Comparison of ENCODE assay signal across 24 mouse cellular contexts in the genomic region with DNA sequence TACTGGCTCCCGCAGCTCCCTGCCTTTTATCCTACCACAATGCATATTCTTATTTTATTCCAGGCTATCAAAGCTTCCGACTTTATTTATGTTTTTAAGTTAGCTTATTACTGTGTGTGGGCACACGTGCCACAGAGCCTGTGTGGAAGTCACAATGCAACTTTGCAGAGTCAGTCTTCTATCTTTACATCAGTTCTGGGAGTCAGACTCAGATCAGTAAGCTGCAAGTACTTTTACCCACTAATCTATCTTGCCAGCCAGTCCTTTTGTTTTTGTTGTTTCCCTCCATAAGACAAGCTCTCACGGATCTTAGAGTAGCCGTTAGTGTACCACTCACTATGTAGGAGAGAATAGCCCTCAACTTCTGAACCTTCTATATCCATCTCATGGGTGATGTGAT.
DNase-seq lines count a peak whose midpoint lies in the region; ATAC-seq and TF ChIP-seq lines count a peak whose summit lies in the region.
"Had no signal": no experiment of that assay in that cellular context is flagged by ENCODE, and none has a peak within 500 bp of the region (broad histone marks: within the 10 kb centered on the region; RNA-seq: fewer than 3 reads in every experiment).

No protein-coding gene starts in this region.

- no peaks in the 10 kb centered on the region for H3K27me3 ChIP-seq in cerebellum, adult 2 months (ENCODE audit: control insufficient read depth, insufficient read depth, low read length)
- no peaks in the 10 kb centered on the region for H3K27me3 ChIP-seq in liver, embryonic 12.5 days (replicated peaks)
- no peaks in the 10 kb centered on the region for H3K27me3 ChIP-seq in liver, postnatal 0 days (ENCODE audit: insufficient read depth, low read length)
- H3K27me3 ChIP-seq in hindbrain, embryonic 15.5 days, result no peaks in the 10 kb centered on the region
- H3K27me3 ChIP-seq: embryonic facial prominence, embryonic 13.5 days; forebrain, embryonic 12.5 days; heart, embryonic 13.5 days had no signal

- ATAC-seq in liver, embryonic 12.5 days, result peak; percentile 46; the same call in 1 of the 2 replicates
- no peak for ATAC-seq in liver, postnatal 0 days
- ATAC-seq in hindbrain, embryonic 15.5 days (ENCODE audit: low FRiP score, low read depth), result no peak
- peak; percentile 53 for ATAC-seq in megakaryocyte progenitor cell, adult 5-6 weeks (replicated peaks; ENCODE audit: poor library complexity)

- TF ChIP-seq EP300 in liver, postnatal 0 days (IDR thresholded peaks at IDR 0.05; ENCODE audit: low read depth), result no peak

- no peak for TF ChIP-seq POLR2A in cerebellum, adult 2 months (IDR thresholded peaks at IDR 0.05; ENCODE audit: borderline replicate concordance, insufficient read depth, low read length)

- no peak overlapping the region for H3K4me2 ChIP-seq in liver, embryonic 12.5 days
- no peak overlapping the region for H3K4me2 ChIP-seq in liver, postnatal 0 days (ENCODE audit: low read depth, low read length)
- peak overlapping the region; percentile 63 for H3K4me2 ChIP-seq in hindbrain, embryonic 15.5 days
- H3K4me2 ChIP-seq: embryonic facial prominence, embryonic 13.5 days; forebrain, embryonic 12.5 days; heart, embryonic 13.5 days had no signal

- H3K9ac ChIP-seq in liver, embryonic 12.5 days, result no peak overlapping the region
- no peak overlapping the region for H3K9ac ChIP-seq in liver, postnatal 0 days (replicated peaks)
- H3K9ac ChIP-seq in hindbrain, embryonic 15.5 days, result no peak overlapping the region
- H3K9ac ChIP-seq: embryonic facial prominence, embryonic 13.5 days; forebrain, embryonic 12.5 days; heart, embryonic 13.5 days had no signal

- H3K9me3 ChIP-seq in liver, embryonic 12.5 days (replicated peaks), result no peaks in the 10 kb centered on the region
- no peaks in the 10 kb centered on the region for H3K9me3 ChIP-seq in liver, postnatal 0 days (ENCODE audit: low read length)
- no peaks in the 10 kb centered on the region for H3K9me3 ChIP-seq in hindbrain, embryonic 15.5 days
- H3K9me3 ChIP-seq: embryonic facial prominence, embryonic 13.5 days; forebrain, embryonic 12.5 days; heart, embryonic 13.5 days; limb, embryonic 10.5 days had no signal

- H3K36me3 ChIP-seq in liver, embryonic 12.5 days, result no peaks in the 10 kb centered on the region
- 0 out of 2 replicates have a peak, but pooled peaks cover 2% of the 10 kb centered on the region for H3K36me3 ChIP-seq in liver, postnatal 0 days (replicated peaks; ENCODE audit: insufficient read depth, low read length)
- H3K36me3 ChIP-seq in hindbrain, embryonic 15.5 days, result no peaks in the 10 kb centered on the region
- H3K36me3 ChIP-seq: embryonic facial prominence, embryonic 13.5 days; forebrain, embryonic 12.5 days had no signal

- no peak for TF ChIP-seq CTCF in cerebellum, adult 2 months (IDR thresholded peaks at IDR 0.05; ENCODE audit: borderline replicate concordance, insufficient read depth, low read depth, low read length)
- no peak for TF ChIP-seq CTCF in liver, postnatal 0 days (IDR thresholded peaks at IDR 0.05; ENCODE audit: low read depth)

- 55% methylated on average over 5 of the region's 5 CpGs for WGBS in cerebellum, adult 2 months
- WGBS in liver, embryonic 12.5 days (ENCODE audit: insufficient replicate concordance), result 53% methylated on average over 5 of the region's 5 CpGs
- 60% methylated on average over 5 of the region's 5 CpGs for WGBS in liver, postnatal 0 days (ENCODE audit: insufficient replicate concordance)
- 81% methylated on average over 5 of the region's 5 CpGs for WGBS in hindbrain, embryonic 15.5 days

- DNase-seq in cerebellum, adult 2 months, result no peak
- no peak for DNase-seq in cerebellum, adult 9-10 months
- no peak for DNase-seq in liver, postnatal 0 days
- DNase-seq in kidney, postnatal 14 days, result no peak
- DNase-seq in frontal cortex, adult 2 months (ENCODE audit: extremely low spot score in 1 of 2, low spot score in 1 of 2), result no peak
- DNase-seq: adrenal gland, postnatal 10 days; cerebellum, adult 18-20 months; cerebellum, postnatal 36 days; embryo, embryonic 11 days; heart, postnatal 14 days; kidney, adult 11 months; right cerebral cortex, postnatal 14 days; spleen, adult 18-20 months; thymus, postnatal 14 days had no signal

- peaks cover 12% of the 10 kb centered on the region for H3K4me1 ChIP-seq in cerebellum, adult 2 months (ENCODE audit: control insufficient read depth, insufficient read depth, low read length)
- H3K4me1 ChIP-seq in liver, embryonic 12.5 days, result peaks cover 20% of the 10 kb centered on the region
- H3K4me1 ChIP-seq in liver, postnatal 0 days (ENCODE audit: insufficient read depth), result peaks cover 7% of the 10 kb centered on the region; the same call in 1 of the 2 replicates
- H3K4me1 ChIP-seq in hindbrain, embryonic 15.5 days (replicated peaks), result peaks cover 67% of the 10 kb centered on the region

- peak overlapping the region; percentile 59 for H3K4me3 ChIP-seq in cerebellum, adult 2 months (replicated peaks; ENCODE audit: insufficient read depth, low read depth, low read length)
- no peak overlapping the region for H3K4me3 ChIP-seq in liver, embryonic 12.5 days
- H3K4me3 ChIP-seq in liver, postnatal 0 days (ENCODE audit: low read depth, low read length), result no peak overlapping the region
- H3K4me3 ChIP-seq in hindbrain, embryonic 15.5 days, result no peak overlapping the region
- H3K4me3 ChIP-seq: embryonic facial prominence, embryonic 13.5 days; erythroblast, embryonic 14.5 days; forebrain, embryonic 12.5 days; heart, embryonic 13.5 days; limb, embryonic 10.5 days had no signal

- H3K27ac ChIP-seq in cerebellum, adult 2 months (ENCODE audit: insufficient read depth, low read length), result no peak overlapping the region
- no peak overlapping the region for H3K27ac ChIP-seq in liver, embryonic 12.5 days
- no peak overlapping the region for H3K27ac ChIP-seq in liver, postnatal 0 days (ENCODE audit: low read depth)
- no peak overlapping the region for H3K27ac ChIP-seq in hindbrain, embryonic 15.5 days (replicated peaks)
- H3K27ac ChIP-seq: embryonic facial prominence, embryonic 13.5 days; forebrain, embryonic 12.5 days; heart, embryonic 13.5 days; kidney, postnatal 0 days; limb, embryonic 10.5 days; macrophage had no signal

Comparison
In these comparisons a context has a peak if more than half of its experiments do, and no peak if none do; other contexts are left out.
1. ATAC-seq: peak in liver, embryonic 12.5 days (single experiment) and megakaryocyte progenitor cell, adult 5-6 weeks (single experiment); none in liver, postnatal 0 days (single experiment) and hindbrain, embryonic 15.5 days (single experiment).